12 mouse cellular contexts compared by ENCODE assay signal in the genomic region with DNA sequence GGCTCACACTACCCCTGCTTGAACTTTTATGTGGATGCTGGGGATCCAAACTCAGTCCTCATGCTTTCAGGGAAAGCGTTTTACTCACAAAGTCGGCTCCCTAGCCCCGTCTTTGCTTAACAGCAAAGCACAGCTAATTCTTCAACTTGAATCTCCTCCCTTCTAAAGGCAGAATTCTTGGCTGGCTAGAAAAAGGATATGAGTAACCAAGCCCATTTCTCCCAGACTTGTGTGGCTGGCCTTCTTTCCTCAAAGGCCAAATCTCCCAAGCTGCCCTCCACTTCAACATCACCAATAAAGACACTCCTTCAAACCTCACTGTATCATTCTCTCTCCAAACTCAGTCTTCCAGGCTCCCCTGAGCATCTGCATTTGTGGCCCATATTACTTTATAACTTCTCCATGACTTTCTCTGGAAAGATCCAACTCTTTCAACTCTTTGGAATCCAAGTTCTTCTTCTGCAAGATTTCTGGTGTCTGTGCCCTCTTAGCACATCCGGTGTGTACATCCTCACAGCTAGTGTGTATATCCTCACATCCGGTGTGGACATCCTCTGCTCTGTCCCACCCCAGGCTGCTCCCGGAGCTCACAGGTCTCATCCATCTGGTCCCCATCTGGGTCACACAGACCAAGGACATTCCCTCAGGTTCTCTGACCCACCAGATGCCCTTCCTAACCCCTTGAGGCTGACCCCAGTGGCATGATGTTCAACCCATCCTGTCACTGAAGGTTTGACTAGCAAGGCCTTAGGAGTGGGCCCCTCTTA. TPM values are rescaled to one million over a fixed set of nuclear protein-coding genes. Genes with fewer than 3 reads are reported as not detected.
DNase-seq lines count a peak whose midpoint lies in the region; ATAC-seq and TF ChIP-seq lines count a peak whose summit lies in the region.
"Had no signal": no experiment of that assay in that cellular context is flagged by ENCODE, and none has a peak within 500 bp of the region (broad histone marks: within the 10 kb centered on the region; RNA-seq: fewer than 3 reads in every experiment).

No protein-coding gene starts in this region.

- H3K4me3 ChIP-seq in heart, embryonic 15.5 days: no peak overlapping the region
- H3K4me3 ChIP-seq in ES-Bruce4 (ENCODE audit: low read depth, low read length): no peak overlapping the region
- no peak overlapping the region for H3K4me3 ChIP-seq in embryonic facial prominence, embryonic 14.5 days (ENCODE audit: low read depth, low read length)
- H3K4me3 ChIP-seq in limb, embryonic 15.5 days: no peak overlapping the region

- H3K4me1 ChIP-seq in heart, embryonic 15.5 days (replicated peaks): peaks cover 39% of the 10 kb centered on the region
- peaks cover 7% of the 10 kb centered on the region for H3K4me1 ChIP-seq in ES-Bruce4 (ENCODE audit: control insufficient read depth, insufficient read depth, low read length)
- peaks cover 29% of the 10 kb centered on the region for H3K4me1 ChIP-seq in embryonic facial prominence, embryonic 14.5 days (ENCODE audit: control insufficient read depth, insufficient read depth, low read length)
- peaks cover 41% of the 10 kb centered on the region for H3K4me1 ChIP-seq in limb, embryonic 15.5 days

- TF ChIP-seq POLR2A in ES-Bruce4 (IDR thresholded peaks at IDR 0.05; ENCODE audit: insufficient read depth, low read length): no peak

- DNase-seq in heart, postnatal 36 days: no peak
- no peak for DNase-seq in embryonic facial prominence, embryonic 14.5 days (ENCODE audit: low spot score)
- DNase-seq in frontal cortex, postnatal 10 days (ENCODE audit: low spot score in 2 of 2): no peak
- no peak for DNase-seq in layer of hippocampus, adult 8-10 months (ENCODE audit: low spot score in 2 of 2)
- no peak for DNase-seq in Muller cell, postnatal 12 days (ENCODE audit: inconsistent ontology term)
- DNase-seq: cerebellum, adult 8-10 months; gastrocnemius, postnatal 10 days; right cerebral cortex, postnatal 25 days had no signal

- no peak for TF ChIP-seq EP300 in ES-Bruce4 (IDR thresholded peaks at IDR 0.05; ENCODE audit: insufficient read depth, low read depth, low read length)

- H3K4me2 ChIP-seq in heart, embryonic 15.5 days: no peak overlapping the region
- H3K4me2 ChIP-seq in embryonic facial prominence, embryonic 14.5 days (ENCODE audit: low read depth, low read length): no peak overlapping the region
- no peak overlapping the region for H3K4me2 ChIP-seq in limb, embryonic 15.5 days

- H3K9ac ChIP-seq in heart, embryonic 15.5 days: no peak overlapping the region
- H3K9ac ChIP-seq in ES-Bruce4 (ENCODE audit: low read depth, poor library complexity, severe bottlenecking): no peak overlapping the region
- no peak overlapping the region for H3K9ac ChIP-seq in embryonic facial prominence, embryonic 14.5 days (ENCODE audit: low read depth, low read length)
- H3K9ac ChIP-seq in limb, embryonic 15.5 days: no peak overlapping the region

- no peaks in the 10 kb centered on the region for H3K36me3 ChIP-seq in heart, embryonic 15.5 days
- no peaks in the 10 kb centered on the region for H3K36me3 ChIP-seq in ES-Bruce4 (ENCODE audit: control insufficient read depth, insufficient read depth, low read length, poor library complexity, severe bottlenecking)
- H3K36me3 ChIP-seq in embryonic facial prominence, embryonic 14.5 days (ENCODE audit: control insufficient read depth, insufficient read depth, low read length): no peaks in the 10 kb centered on the region
- no peaks in the 10 kb centered on the region for H3K36me3 ChIP-seq in limb, embryonic 15.5 days

- 81% methylated on average over 6 of the region's 6 CpGs for WGBS in heart, embryonic 15.5 days
- 71% methylated on average over 6 of the region's 6 CpGs for WGBS in embryonic facial prominence, embryonic 14.5 days
- WGBS in limb, embryonic 15.5 days: 64% methylated on average over 6 of the region's 6 CpGs

- peak overlapping the region; percentile 67 for H3K27ac ChIP-seq in heart, embryonic 15.5 days
- peak overlapping the region; percentile 26 for H3K27ac ChIP-seq in ES-Bruce4 (ENCODE audit: insufficient read depth, low read length)
- H3K27ac ChIP-seq in embryonic facial prominence, embryonic 14.5 days (replicated peaks; ENCODE audit: low read depth, low read length): peak overlapping the region; percentile 48
- peak overlapping the region; percentile 66 for H3K27ac ChIP-seq in limb, embryonic 15.5 days

- ATAC-seq in heart, embryonic 15.5 days (replicated peaks; ENCODE audit: insufficient number of reproducible peaks, insufficient read depth, low FRiP score, low read depth): no peak
- no peak for ATAC-seq in embryonic facial prominence, embryonic 14.5 days (ENCODE audit: low read depth)
- ATAC-seq in limb, embryonic 15.5 days (ENCODE audit: insufficient number of reproducible peaks, low FRiP score, low TSS enrichment, low read depth): no peak

- intact Hi-C loops in heart, postnatal 36 days (cut with DNase I): no loop called here

- TF ChIP-seq CTCF in ES-Bruce4 (IDR thresholded peaks at IDR 0.05; ENCODE audit: low read depth, low read length): no peak

- no peaks in the 10 kb centered on the region for H3K9me3 ChIP-seq in heart, embryonic 15.5 days (replicated peaks)
- no peaks in the 10 kb centered on the region for H3K9me3 ChIP-seq in ES-Bruce4 (replicated peaks; ENCODE audit: control insufficient read depth, insufficient read depth, low read length, poor library complexity, severe bottlenecking)
- no peaks in the 10 kb centered on the region for H3K9me3 ChIP-seq in embryonic facial prominence, embryonic 14.5 days (ENCODE audit: control insufficient read depth, low read length)
- H3K9me3 ChIP-seq in limb, embryonic 15.5 days: no peaks in the 10 kb centered on the region

- H3K27me3 ChIP-seq in heart, embryonic 15.5 days: no peaks in the 10 kb centered on the region
- H3K27me3 ChIP-seq in ES-Bruce4 (ENCODE audit: control insufficient read depth, insufficient read depth, low read length, poor library complexity, severe bottlenecking): no peaks in the 10 kb centered on the region
- H3K27me3 ChIP-seq in embryonic facial prominence, embryonic 14.5 days (replicated peaks; ENCODE audit: control insufficient read depth, insufficient read depth, low read length): no peaks in the 10 kb centered on the region
- H3K27me3 ChIP-seq in limb, embryonic 15.5 days: no peaks in the 10 kb centered on the region
- H3K27me3 ChIP-seq: Patski had no signal

RNA-seq across cellular contexts. Expression of gene Nedd4, which starts 18.3 kb away (rescaled TPM):
- 450 and 481 TPM in 2 replicates for polyA plus RNA-seq in heart, embryonic 15.5 days (2015; fragmentation: Nextera tagmentation; extraction: Ambion mirVana)
- total RNA-seq in heart, postnatal 36 days (2021): 100 to 1,000 TPM; 366 to 383 TPM
- 1,167 and 1,184 TPM in 2 replicates for polyA plus RNA-seq in ES-Bruce4 (2011; ENCODE audit: insufficient read depth, insufficient read length, low read depth, missing spikeins)
- 649 and 733 TPM in 2 replicates for polyA plus RNA-seq in embryonic facial prominence, embryonic 14.5 days (2014; fragmentation: Nextera tagmentation; extraction: Ambion mirVana)
- 569 and 579 TPM in 2 replicates for polyA plus RNA-seq in limb, embryonic 15.5 days (2015; fragmentation: Nextera tagmentation; extraction: Ambion mirVana)
- 100 to 1,000 TPM; 261 to 316 (median 281) TPM for total RNA-seq in layer of hippocampus, adult 8-10 months (2022)
